Mouse (Mus musculus) ES-Bruce4 (cell line): ENCODE measurements around the gene Kat7. TPM values are rescaled to one million over a fixed set of nuclear protein-coding genes. Genes with fewer than 3 reads are reported as not detected.
A peak's percentile ranks its signal among the peaks of the same experiment; 100 is the strongest.

ENCODE experiments used
- H3K27ac ChIP-seq: 2 replicates; pipeline ENCODE4 v1.5.1; 2012; ENCODE audit warnings: low read length, inconsistent platforms; ENCODE audit not compliant: insufficient read depth
- H3K27me3 ChIP-seq: 2 replicates; pipeline ENCODE4 v1.6.1; 2012; ENCODE audit warnings: mild to moderate bottlenecking, low read length, inconsistent platforms; ENCODE audit not compliant: control insufficient read depth, poor library complexity, insufficient read depth, severe bottlenecking
- H3K36me3 ChIP-seq: 2 replicates; pipeline ENCODE4 v1.6.1; 2012; ENCODE audit warnings: inconsistent platforms, mild to moderate bottlenecking, low read length, moderate library complexity; ENCODE audit not compliant: control insufficient read depth, poor library complexity, insufficient read depth, severe bottlenecking
- H3K4me1 ChIP-seq: one replicate; pipeline ENCODE4 v1.8.1; 2011; ENCODE audit warnings: low read length; ENCODE audit not compliant: control insufficient read depth, insufficient read depth
- H3K4me3 ChIP-seq: 2 replicates; pipeline ENCODE4 v1.5.1; 2011; ENCODE audit warnings: low read depth, mild to moderate bottlenecking, low read length
- H3K9ac ChIP-seq: 2 replicates; pipeline ENCODE4 v1.6.1; 2012; ENCODE audit warnings: low read depth, mild to moderate bottlenecking, inconsistent platforms; ENCODE audit not compliant: poor library complexity, severe bottlenecking
- H3K9me3 ChIP-seq: replicated peaks from 2 replicates; pipeline ENCODE4 v1.6.1; 2012; ENCODE audit warnings: mild to moderate bottlenecking, low read length, inconsistent platforms; ENCODE audit not compliant: control insufficient read depth, poor library complexity, insufficient read depth, severe bottlenecking
- CTCF ChIP-seq: IDR thresholded peaks from one replicate; pipeline ENCODE4 v1.8.1; 2011; ENCODE audit warnings: low read depth, low read length
- EP300 ChIP-seq: IDR thresholded peaks from 2 replicates; pipeline ENCODE4 v1.6.1; 2011; ENCODE audit warnings: low read depth, low read length; ENCODE audit not compliant: insufficient read depth
- POLR2A ChIP-seq: IDR thresholded peaks from one replicate; pipeline ENCODE4 v1.8.1; 2011; ENCODE audit warnings: low read length; ENCODE audit not compliant: insufficient read depth
- polyA plus RNA-seq: library from polyadenylated mRNA; stranded (reverse); fragments of >200 nt; gene quantifications from 2 replicates; pipeline ENCODE4 v1.2.4, GENCODE M21; 2011; ENCODE audit warnings: low read depth; ENCODE audit not compliant: missing spikeins, insufficient read depth, insufficient read length

Kat7 gene
- polyA plus RNA-seq, 1 experiment, result 133 TPM

DNA sequence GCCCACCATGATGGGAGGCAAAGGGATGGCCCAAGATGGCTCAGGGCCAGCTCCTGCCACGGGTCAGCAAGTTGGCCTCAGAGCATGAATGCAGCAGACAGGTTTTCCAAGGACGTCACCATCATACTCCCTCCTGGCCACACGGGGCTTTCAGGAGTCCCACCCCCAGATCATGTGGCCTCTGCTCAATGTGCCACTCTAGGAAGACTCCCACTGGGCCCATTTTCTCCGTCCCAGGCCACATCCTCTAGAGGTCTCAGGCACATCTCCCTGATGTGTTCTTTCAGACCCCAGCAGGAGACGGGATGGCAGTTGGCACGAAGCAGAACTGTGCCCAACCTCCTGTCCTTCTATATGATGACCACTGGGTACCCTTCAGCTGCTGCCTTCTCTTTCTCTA lies 67.4 kb downstream of the Kat7 start:
- TF ChIP-seq EP300 (no peak), CTCF (no peak), POLR2A (no peak)
- Histone ChIP-seq H3K9me3 (no peaks in the 10 kb centered on the region), H3K4me3 (no peak overlapping the region), H3K36me3 (no peaks in the 10 kb centered on the region), H3K27me3 (no peaks in the 10 kb centered on the region), H3K27ac (no peak overlapping the region), H3K9ac (no peak overlapping the region), H3K4me1 (no peaks in the 10 kb centered on the region)

DNA sequence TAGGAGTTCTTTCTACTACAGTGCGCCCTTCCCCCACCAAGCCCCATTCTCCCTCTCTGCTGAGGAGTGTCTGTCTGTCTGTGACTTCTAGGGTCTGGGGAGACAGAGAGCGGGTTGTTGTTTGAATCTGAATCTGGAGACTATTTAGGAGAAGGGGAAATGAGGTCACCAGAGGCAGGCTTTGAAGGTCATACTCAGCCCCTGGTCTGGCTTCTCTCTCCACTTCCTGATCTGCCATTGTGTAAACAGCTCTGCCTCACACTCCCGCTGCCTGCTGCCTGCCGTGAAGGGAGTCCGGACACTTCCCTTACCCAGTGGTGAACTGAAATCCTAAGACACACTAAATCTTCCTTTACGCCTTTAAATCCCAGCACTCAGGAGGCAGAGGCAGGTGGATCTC lies 71.6 kb downstream of the Kat7 start:
- H3K9me3 ChIP-seq, result no peaks in the 10 kb centered on the region
- H3K27ac ChIP-seq, result no peak overlapping the region
- H3K4me1 ChIP-seq, result no peaks in the 10 kb centered on the region
- no peak for TF ChIP-seq POLR2A
- 0 out of 2 replicates have a peak, but pooled peaks have one; percentile 27 for TF ChIP-seq EP300
- TF ChIP-seq CTCF, result no peak
- H3K27me3 ChIP-seq, result no peaks in the 10 kb centered on the region
- H3K4me3 ChIP-seq, result no peak overlapping the region
- no peaks in the 10 kb centered on the region for H3K36me3 ChIP-seq
- no peak overlapping the region for H3K9ac ChIP-seq

DNA sequence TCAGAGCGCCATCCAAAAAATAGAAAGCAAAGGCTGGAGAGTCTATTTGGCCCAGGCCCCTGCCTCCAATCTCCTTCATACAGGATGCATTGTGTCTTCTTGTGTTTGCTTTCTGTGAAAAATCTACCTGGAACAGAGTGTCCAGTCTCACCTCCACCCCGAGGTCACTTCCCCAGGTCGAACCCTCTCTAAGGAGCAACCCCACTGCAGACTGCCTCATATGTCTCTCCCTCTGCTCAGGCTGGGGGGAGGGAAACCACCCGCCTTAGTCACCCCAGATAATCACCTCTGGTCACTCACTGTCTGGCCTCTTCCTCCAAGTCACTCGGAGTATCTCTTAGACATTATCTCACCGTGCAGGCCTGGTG lies 77.7 kb downstream of the Kat7 start:
- Histone ChIP-seq H3K36me3 (no peaks in the 10 kb centered on the region), H3K27me3 (no peaks in the 10 kb centered on the region), H3K9me3 (no peaks in the 10 kb centered on the region), H3K27ac (no peak overlapping the region), H3K4me1 (no peaks in the 10 kb centered on the region), H3K9ac (no peak overlapping the region), H3K4me3 (no peak overlapping the region)
- TF ChIP-seq CTCF (no peak), POLR2A (no peak), EP300 (no peak)

DNA sequence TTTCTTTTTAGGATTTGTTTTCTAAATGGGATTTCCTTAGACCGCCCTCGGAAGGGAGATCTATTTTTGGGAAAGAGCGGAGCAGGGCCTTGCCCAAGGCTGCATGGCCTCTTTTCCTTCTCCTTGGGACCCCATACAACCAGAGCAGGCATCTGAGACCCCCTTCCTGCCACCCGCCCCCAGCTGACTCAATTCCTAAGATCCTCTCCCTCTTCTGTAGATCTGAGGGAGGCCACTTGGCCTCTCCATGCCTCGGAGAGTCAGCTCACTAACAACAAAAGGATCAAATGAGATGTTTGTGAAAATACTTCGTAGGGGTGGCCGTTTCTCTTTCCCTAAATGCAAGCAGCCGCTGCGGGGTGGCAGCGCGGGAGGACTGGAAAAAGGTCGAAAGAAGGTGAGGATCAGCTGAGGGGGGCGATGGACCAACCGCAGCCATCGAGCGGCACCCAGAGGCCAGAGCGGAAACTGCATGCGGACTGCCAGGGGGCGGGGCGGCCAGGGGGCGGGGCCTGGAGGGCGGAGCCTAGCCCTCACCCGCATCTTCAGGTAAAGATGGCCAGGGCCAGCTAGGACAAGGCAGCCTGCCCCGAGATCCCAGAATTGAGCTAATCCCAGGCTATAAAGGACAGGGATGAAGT lies 78.2 kb downstream of the Kat7 start:
- TF ChIP-seq EP300, result no peak
- no peak for TF ChIP-seq POLR2A
- peak; percentile 80 for TF ChIP-seq CTCF
- H3K27ac ChIP-seq, result no peak overlapping the region
- H3K9ac ChIP-seq, result peak overlapping the region; percentile 37; the same call in 1 of the 2 replicates
- no peaks in the 10 kb centered on the region for H3K36me3 ChIP-seq
- no peaks in the 10 kb centered on the region for H3K9me3 ChIP-seq
- H3K4me3 ChIP-seq, result peak overlapping the region; percentile 16
- no peaks in the 10 kb centered on the region for H3K4me1 ChIP-seq
- no peaks in the 10 kb centered on the region for H3K27me3 ChIP-seq

DNA sequence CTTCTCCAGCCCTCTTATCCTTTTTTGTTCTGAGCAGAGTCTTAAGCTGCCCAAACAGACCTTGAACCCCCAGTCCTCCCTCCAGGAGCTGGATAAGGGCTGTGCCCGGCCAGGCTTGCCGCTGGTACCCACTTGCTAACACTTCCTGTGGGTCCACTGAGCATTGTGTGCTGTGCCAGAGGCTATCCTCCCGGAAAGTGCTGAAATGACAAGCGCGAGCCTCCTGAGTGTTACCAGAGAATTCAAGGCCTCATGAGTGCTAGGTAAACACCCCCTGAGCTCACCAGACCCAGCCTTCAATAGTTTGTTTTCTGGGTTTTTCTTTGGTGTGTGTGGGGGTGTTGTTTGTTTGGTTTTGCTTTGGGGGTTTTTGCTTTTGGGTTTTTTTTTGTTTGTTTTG lies 82.6 kb downstream of the Kat7 start:
- no peak overlapping the region for H3K4me3 ChIP-seq
- no peak overlapping the region for H3K27ac ChIP-seq
- H3K4me1 ChIP-seq, result peaks cover 11% of the 10 kb centered on the region
- H3K9me3 ChIP-seq, result no peaks in the 10 kb centered on the region
- no peak for TF ChIP-seq POLR2A
- no peak for TF ChIP-seq EP300
- TF ChIP-seq CTCF, result no peak
- no peaks in the 10 kb centered on the region for H3K36me3 ChIP-seq
- no peak overlapping the region for H3K9ac ChIP-seq
- no peaks in the 10 kb centered on the region for H3K27me3 ChIP-seq

DNA sequence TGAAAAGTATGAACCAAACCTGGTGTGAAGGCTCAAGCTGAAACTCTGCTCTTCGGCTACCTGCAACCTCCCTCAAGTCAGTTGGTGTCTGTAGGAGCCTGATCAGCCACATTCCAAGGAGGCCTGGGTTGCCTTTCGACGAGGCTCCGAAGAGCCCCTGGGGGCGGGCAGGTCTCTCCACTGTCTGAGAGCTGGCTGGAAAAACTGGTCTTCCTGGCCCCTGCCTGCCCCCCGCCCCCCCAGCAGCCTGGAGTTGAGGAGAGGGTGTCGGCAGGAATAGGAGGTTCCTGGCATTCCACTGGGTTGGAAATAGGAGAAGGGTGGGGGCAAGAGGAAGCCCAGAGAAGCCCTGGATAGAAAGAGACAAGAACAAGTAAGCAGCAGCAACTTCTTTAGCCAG lies 84.6 kb downstream of the Kat7 start:
- H3K4me1 ChIP-seq, result peaks cover 11% of the 10 kb centered on the region
- peak overlapping the region; percentile 17; the same call in 1 of the 2 replicates for H3K4me3 ChIP-seq
- no peaks in the 10 kb centered on the region for H3K27me3 ChIP-seq
- no peaks in the 10 kb centered on the region for H3K36me3 ChIP-seq
- no peak overlapping the region for H3K9ac ChIP-seq
- no peaks in the 10 kb centered on the region for H3K9me3 ChIP-seq
- TF ChIP-seq EP300 (peak; percentile 71), CTCF (no peak)
- peak overlapping the region; percentile 75 for H3K27ac ChIP-seq

Other genes with a start within 250 kb of the Kat7 start
- 86.4 and 92.1 TPM in 2 replicates for gene Itga3, start 233.4 kb downstream of the Kat7 start, polyA plus RNA-seq
- 9.9 and 11.3 TPM in 2 replicates for gene Dlx3, start 190.1 kb downstream of the Kat7 start, polyA plus RNA-seq
- gene Dlx4, start 164.0 kb downstream of the Kat7 start, polyA plus RNA-seq, result 0.96 and 2.0 TPM in 2 replicates
- not detected in 2 replicates for gene Tac4, start 48.7 kb downstream of the Kat7 start, polyA plus RNA-seq
- 32.4 and 36.2 TPM in 2 replicates for gene Fam117a, start 26.8 kb upstream of the Kat7 start, polyA plus RNA-seq
- gene Slc35b1, start 74.4 kb upstream of the Kat7 start, polyA plus RNA-seq, result 47.7 and 51.5 TPM in 2 replicates
- 38.5 and 40.4 TPM in 2 replicates for gene Spop, start 103.8 kb upstream of the Kat7 start, polyA plus RNA-seq
- 0.75 and 0.85 TPM in 2 replicates for gene Nxph3, start 204.3 kb upstream of the Kat7 start, polyA plus RNA-seq